Mouse (Mus musculus): ENCODE results near the gene Gzma. TPM values are rescaled to one million over a fixed set of nuclear protein-coding genes. Genes with fewer than 3 reads are reported as not detected.

Gene Gzma
- total RNA-seq (2017): 5.5 and 5.6 TPM in 2 replicates

DNA sequence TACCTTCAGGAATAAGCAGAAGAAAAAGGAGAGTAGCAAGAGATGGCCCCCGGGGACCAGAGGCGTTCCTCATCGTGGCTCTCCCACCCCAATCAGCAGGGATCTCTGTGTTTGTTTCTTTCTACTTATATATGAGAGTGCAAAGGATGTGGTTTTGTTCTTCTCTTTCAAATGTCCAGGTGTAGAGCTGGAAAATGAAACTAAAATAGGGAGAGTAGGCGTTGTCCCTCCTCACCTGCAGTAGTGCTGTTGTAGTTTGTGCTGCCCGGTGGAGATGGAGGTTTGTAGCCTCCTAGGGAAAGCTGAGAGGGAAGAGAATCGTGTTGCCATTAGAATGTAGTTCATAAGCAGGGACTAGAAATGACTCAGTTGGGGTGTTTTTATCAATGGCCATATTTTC, at the start of gene Gzma:
Gene Gzma, minus strand, starts transcription at position 103 of the 400 bp plus-strand sequence.
- no peak for ATAC-seq (replicated peaks in 1 of 2; ENCODE audit: insufficient read depth in 1 of 2, low FRiP score in 2 of 2, low TSS enrichment in 1 of 2, low read depth in 1 of 2, poor library complexity in 2 of 2, severe bottlenecking in 2 of 2)

DNA sequence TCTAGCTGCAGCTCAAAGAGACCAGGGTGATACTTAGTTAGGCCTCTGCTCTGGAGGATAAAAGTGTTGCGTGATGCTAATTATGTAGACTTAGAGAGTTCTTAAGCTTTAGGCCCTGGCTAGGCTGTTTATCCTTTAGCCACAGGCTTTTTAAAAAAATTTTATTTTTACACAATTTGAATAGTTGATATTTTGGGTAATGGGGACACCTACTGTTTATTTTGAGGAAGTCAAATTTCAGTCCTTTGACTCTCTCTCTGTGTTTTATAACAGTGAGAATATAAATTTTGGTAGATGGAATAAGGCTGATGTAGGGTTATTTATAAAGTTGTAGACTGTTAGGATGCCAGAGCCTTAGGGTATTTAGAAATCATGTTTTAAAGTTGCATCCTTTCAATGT, 38.8 kb upstream of the Gzma start:
- ATAC-seq (replicated peaks in 1 of 2; ENCODE audit: insufficient read depth in 1 of 2, low FRiP score in 2 of 2, low TSS enrichment in 1 of 2, low read depth in 1 of 2, poor library complexity in 2 of 2, severe bottlenecking in 2 of 2): no peak

DNA sequence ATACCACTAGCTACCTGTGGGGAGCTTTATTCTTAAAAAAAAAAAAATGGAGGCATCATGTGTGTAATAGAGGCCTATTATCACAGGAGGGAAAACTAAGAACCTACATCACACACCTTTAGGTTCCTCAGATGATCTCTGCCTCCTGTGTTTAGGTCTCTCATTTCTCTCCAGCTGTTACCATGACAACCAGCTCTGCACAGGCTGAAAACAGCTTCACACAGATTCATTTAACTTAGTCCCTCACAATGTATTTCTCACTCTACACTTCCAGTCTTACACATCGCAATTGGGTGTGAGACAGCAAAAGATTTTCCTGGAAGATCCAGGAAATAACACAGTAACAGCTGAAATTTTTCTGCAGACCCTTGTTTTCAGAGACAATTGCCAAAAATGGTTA, 29.2 kb upstream of the Gzma start:
- ATAC-seq (replicated peaks in 1 of 2; ENCODE audit: insufficient read depth in 1 of 2, low FRiP score in 2 of 2, low TSS enrichment in 1 of 2, low read depth in 1 of 2, poor library complexity in 2 of 2, severe bottlenecking in 2 of 2): no peak

DNA sequence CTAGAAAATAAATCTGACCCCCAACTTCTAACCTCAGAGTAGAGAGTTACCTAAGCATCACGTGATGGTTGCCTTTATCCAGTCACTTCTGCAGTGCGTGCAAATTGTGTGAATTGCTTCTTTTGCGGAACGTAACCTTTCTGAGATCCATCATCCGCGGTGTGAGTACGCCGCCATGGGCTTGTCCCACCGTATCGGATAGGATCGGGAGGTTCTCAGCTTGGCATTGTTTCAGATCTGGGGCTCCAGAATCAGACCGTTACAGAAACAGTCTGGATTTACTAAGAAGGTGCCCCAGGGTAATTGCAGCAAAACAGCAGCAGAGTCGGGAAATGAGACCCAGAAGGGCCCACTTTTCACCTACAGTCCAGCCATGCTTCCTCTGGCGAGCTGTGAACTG, 20.5 kb upstream of the Gzma start:
- no peak for ATAC-seq (replicated peaks in 1 of 2; ENCODE audit: insufficient read depth in 1 of 2, low FRiP score in 2 of 2, low TSS enrichment in 1 of 2, low read depth in 1 of 2, poor library complexity in 2 of 2, severe bottlenecking in 2 of 2)

DNA sequence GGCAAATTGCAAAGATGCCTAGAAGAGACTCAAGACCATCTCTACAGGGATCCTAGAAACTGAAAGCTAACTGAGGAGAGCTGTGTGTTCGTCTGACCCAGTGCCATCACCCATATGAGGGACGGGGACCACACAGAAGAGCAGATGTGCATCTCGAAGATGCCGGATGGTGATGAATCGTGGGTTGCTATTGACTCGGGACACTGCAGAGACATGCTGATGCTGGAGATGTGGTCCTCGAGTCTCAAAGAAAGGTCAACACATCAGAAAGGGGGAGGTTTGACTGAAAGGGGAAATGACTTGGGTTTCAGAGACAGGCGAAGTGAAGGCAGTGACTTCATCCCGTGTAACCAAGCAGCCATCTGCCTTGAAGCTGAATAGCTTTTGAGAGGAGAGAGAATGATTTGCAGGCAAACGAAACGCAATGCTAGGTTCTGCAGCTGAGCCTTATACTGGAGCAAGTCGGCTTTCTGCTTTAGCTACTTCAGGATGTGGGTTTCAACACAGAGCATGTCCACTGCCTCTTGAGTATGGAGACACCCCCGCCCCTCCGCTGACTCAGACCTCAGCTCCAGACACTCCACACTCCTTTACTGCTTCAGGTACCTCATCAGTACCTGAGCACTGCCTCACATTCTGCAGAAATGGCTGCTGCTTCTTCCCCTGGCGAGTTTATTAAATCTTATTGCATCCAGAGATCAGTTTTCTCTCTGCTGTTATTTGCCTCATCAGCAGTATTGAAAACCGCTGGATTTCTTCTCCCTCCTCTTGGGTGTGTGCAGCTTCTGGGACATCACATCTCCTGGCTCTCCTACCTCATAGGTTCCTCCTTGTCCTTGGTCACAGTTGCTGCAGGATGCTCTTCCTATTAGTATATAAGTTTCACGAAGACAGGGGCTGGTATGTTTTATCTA, 19.8 kb upstream of the Gzma start:
- no peak for ATAC-seq (replicated peaks in 1 of 2; ENCODE audit: insufficient read depth in 1 of 2, low FRiP score in 2 of 2, low TSS enrichment in 1 of 2, low read depth in 1 of 2, poor library complexity in 2 of 2, severe bottlenecking in 2 of 2)

DNA sequence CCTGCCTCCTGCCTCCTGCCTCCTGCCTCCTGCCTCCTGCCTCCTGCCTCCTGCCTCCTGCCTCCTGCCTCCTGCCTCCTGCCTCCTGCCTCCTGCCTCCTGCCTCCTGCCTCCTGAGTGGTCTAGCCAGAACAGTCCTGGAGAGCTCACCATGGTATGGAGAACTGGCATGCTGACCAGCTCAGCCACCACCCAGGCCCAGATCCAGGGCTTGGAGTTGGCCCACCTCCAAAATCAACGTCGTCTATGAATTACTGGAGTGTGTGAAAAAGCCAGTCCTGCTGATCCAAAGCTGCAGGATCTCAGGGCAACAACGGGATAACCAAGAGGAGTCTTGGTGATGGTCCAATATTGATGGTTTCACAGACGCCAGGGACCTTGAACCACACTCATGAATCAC, 18.2 kb upstream of the Gzma start:
- ATAC-seq (replicated peaks in 1 of 2; ENCODE audit: insufficient read depth in 1 of 2, low FRiP score in 2 of 2, low TSS enrichment in 1 of 2, low read depth in 1 of 2, poor library complexity in 2 of 2, severe bottlenecking in 2 of 2): no peak

DNA sequence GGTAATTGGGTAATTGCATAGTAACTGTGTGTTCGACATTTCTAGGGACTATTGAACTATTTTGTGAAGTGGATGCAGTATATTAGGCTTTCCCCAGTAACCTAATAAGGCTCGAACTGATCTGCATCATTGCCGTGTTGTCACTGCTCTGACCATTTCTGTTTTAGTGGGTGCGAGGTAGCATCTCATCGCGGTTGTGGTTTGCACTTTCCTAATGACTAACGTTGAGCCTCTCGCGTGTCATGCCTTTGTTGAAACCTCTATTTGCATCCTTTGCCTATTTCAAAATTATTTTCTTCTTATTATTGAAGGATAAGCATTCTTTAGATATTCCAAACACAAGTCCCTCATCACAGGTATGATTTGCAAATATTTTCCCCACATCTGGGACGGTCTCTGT, 4.0 kb upstream of the Gzma start:
- ATAC-seq (replicated peaks in 1 of 2; ENCODE audit: insufficient read depth in 1 of 2, low FRiP score in 2 of 2, low TSS enrichment in 1 of 2, low read depth in 1 of 2, poor library complexity in 2 of 2, severe bottlenecking in 2 of 2): no peak

DNA sequence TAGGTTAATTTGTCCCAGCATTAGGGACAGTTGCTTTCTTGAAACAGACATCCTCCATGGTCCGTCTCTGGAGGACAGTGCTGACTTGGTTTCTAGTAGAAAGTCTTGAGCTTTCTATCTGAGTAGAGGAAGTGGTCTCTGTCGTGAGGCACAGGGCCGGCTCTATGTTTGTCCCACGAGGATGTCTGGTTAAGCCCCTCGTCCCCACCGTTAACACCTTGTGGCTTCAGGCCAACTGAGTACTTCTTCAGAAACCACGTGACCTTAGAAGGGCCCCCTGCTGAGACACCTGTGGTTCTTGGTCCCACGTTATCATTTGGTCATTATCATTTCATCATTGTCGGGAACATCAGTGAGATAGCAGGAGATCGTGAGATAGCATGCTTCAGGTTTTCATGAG, 1.0 kb upstream of the Gzma start:
- ATAC-seq (replicated peaks in 1 of 2; ENCODE audit: insufficient read depth in 1 of 2, low FRiP score in 2 of 2, low TSS enrichment in 1 of 2, low read depth in 1 of 2, poor library complexity in 2 of 2, severe bottlenecking in 2 of 2): no peak

DNA sequence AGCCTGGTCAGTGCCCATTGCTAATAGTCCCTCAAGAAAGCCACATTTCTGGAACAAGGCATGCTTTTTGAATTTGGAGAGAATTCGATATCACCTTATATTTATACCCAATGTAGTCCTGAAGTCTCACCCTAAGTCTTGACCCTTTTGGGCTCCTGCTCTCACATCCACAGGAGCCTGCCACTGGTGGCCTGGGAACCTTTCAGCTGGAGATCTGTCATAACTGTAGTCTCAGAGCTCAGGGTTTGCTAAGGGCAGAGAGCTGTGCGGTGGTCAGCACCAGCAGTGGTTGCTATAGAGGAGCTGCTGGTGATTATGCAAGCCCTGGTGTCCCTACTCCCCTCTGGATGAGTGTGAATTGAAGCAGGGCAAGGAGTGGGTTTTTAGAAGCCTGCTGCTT, 2.4 kb downstream of the Gzma start:
- ATAC-seq (replicated peaks in 1 of 2; ENCODE audit: insufficient read depth in 1 of 2, low FRiP score in 2 of 2, low TSS enrichment in 1 of 2, low read depth in 1 of 2, poor library complexity in 2 of 2, severe bottlenecking in 2 of 2): no peak

DNA sequence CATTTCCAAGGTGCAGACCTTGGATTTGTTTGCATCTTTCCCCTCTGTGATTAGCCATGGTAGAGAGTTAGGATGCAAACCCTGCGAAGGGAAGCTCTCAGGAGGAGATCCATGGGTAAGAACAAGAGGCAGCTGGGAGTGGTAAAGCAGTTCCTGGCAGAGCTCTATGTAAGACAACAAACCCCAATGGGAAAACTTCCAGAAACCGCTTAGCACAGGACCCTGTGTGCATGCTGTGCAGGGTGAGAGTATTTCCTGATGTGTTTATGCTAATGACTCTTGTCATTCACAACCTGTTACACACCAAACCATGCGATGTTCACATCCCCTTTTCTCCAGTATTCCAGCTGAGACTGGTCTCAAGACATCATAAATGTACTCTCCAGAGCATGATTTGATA, 3.8 kb downstream of the Gzma start:
- ATAC-seq (replicated peaks in 1 of 2; ENCODE audit: insufficient read depth in 1 of 2, low FRiP score in 2 of 2, low TSS enrichment in 1 of 2, low read depth in 1 of 2, poor library complexity in 2 of 2, severe bottlenecking in 2 of 2): no peak

DNA sequence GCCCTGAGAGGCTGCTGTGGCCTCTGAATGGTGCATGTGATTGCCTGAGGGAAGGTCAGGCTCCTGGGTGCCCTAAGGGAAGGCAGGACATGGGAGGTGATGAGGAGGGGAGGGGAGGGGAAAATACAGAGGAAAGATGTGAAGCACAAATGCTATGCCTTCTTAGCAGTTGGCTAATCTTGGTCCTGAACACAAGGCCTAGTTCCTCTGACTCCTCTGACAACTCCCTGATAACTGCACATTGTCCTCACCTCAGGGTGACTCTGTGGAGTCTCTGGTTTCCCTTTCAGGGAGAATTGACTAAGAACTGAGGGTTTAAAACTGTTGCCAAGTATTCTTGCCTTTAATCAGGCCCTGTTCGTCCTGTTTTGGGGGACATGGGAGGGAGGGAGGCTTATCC, 6.2 kb downstream of the Gzma start:
- ATAC-seq (replicated peaks in 1 of 2; ENCODE audit: insufficient read depth in 1 of 2, low FRiP score in 2 of 2, low TSS enrichment in 1 of 2, low read depth in 1 of 2, poor library complexity in 2 of 2, severe bottlenecking in 2 of 2): no peak

DNA sequence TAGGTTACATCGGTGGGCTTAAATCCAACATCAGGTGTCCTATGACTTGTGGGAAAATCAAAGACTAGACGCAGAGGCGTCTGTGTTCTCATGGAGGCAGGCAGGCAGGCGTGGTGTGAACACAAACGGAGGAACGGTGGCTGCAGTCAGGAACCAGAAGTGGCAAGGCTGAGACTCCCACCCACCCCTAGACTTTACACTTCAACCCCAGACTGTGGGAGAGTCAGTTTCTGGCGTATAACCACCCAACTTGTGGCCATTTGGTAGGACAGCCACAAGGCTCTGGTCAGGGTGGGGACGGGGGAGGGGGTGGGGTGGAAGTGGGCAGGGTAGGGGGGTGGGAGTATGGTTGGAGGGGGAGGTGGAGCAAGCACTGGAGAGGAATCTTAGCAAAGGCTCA, 10.3 kb downstream of the Gzma start:
- ATAC-seq (replicated peaks in 1 of 2; ENCODE audit: insufficient read depth in 1 of 2, low FRiP score in 2 of 2, low TSS enrichment in 1 of 2, low read depth in 1 of 2, poor library complexity in 2 of 2, severe bottlenecking in 2 of 2): no peak

DNA sequence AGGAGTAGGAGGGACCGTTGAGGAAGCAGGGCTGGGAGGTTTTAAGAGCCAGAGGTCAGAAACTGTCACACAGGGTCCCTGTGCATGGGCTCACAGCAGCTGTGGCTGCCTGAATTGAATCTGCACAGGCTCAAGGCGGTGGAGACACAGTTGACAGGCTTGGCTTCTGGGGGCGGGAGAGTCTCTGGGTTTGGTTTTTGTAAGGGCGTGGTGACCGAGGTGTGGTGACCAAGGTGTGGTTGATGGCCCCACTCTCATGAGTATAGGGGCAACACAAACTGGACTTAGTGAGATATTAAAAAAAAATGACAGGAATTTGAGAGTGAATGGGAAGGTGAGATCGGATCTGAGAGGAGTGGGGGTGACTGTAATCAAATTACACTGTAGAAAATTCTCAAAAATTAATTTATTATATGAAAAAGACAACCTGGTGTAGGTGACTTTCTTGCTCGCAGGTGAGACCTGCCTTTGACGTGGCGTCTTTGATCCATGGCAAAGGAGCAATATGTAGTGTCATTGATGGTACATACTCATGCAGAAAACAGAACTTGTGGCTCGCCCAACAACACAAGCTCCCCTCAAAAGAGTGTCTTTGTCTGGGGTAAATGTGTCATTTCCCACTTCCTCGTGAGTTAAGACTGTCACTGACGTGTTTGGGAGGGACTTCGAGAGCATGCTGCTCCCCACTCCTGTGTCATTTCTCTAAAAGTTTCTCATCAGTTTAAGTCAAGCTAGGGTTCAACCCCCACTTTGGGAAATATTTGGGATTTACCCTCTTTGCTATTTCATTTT, 13.4 kb downstream of the Gzma start:
- ATAC-seq (replicated peaks in 1 of 2; ENCODE audit: insufficient read depth in 1 of 2, low FRiP score in 2 of 2, low TSS enrichment in 1 of 2, low read depth in 1 of 2, poor library complexity in 2 of 2, severe bottlenecking in 2 of 2): no peak

DNA sequence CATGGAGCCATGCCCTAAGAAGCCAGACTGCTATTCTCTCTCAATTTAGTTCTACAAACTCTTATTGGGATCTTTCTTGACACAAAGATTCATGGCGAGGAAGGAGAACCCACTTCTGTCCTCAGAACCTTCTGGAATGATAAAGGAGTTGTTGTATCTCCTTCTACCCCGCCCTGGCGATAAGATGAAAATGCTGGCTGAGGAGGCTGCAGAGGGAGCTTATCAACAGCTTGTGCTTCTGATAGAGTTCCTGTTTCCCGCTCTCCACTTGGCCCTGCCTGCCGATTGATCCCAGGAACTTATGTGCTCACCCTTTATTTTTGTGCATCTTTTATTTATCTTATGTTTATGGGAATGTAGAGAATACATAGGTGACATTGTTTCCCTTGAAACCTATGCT, 16.0 kb downstream of the Gzma start:
- ATAC-seq (replicated peaks in 1 of 2; ENCODE audit: insufficient read depth in 1 of 2, low FRiP score in 2 of 2, low TSS enrichment in 1 of 2, low read depth in 1 of 2, poor library complexity in 2 of 2, severe bottlenecking in 2 of 2): no peak

DNA sequence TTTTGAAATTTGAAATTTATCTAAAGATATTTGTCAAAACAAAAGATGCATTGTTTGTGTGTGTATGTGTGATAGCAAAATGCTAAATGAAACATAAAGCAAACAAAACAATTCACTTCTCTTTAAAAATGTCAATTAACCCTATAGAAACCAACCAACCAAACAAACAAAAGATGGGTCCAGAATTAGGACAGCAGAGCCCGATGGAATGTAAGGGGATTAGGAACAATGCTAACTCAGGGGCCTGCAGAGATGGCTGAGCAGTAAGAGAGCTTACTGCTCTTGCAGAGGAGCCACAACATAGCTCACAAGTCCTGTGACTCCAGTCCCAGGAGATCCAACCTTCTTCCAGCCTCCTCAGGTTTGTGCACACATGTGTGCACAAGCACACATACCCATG, 18.7 kb downstream of the Gzma start:
- no peak for ATAC-seq (replicated peaks in 1 of 2; ENCODE audit: insufficient read depth in 1 of 2, low FRiP score in 2 of 2, low TSS enrichment in 1 of 2, low read depth in 1 of 2, poor library complexity in 2 of 2, severe bottlenecking in 2 of 2)

DNA sequence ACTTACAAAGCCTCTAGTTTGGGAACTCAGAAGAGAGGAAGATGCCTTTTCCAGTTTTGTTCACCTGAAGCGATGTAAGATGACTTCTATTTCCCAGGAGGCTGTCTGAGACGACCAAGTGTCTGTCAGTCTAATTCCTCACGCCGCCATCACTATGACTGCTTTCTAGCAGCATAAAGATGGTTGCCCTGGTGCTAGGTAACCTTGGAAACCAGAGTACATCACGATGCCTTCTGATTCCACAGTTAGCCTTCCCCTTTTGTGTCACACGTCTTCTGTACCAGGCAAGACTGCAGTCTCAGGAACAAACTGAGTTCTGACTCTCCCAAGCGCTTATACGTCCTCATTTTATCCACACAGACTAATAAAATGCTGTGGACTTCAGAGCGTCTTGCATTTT, 21.8 kb downstream of the Gzma start:
- no peak for ATAC-seq (replicated peaks in 1 of 2; ENCODE audit: insufficient read depth in 1 of 2, low FRiP score in 2 of 2, low TSS enrichment in 1 of 2, low read depth in 1 of 2, poor library complexity in 2 of 2, severe bottlenecking in 2 of 2)

DNA sequence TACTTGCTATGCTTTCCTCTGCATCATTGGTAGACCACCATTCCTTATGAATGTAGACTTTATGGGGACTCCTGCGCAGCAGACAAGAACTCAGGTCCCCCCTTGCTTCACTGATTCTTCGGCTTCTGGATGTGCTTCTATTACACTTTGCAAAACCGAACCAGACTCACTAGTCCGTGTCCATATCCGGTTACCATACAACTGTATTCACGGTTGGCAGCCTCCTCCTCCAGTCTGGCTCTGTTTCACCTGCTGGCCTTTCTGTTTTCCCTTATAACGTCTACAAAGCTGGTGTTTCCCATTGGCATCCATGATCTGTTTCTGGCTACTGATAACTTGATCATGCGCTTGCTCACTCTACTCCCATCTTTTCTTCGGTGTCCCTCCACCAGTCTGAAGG, 36.2 kb downstream of the Gzma start:
- ATAC-seq (replicated peaks in 1 of 2; ENCODE audit: insufficient read depth in 1 of 2, low FRiP score in 2 of 2, low TSS enrichment in 1 of 2, low read depth in 1 of 2, poor library complexity in 2 of 2, severe bottlenecking in 2 of 2): no peak

DNA sequence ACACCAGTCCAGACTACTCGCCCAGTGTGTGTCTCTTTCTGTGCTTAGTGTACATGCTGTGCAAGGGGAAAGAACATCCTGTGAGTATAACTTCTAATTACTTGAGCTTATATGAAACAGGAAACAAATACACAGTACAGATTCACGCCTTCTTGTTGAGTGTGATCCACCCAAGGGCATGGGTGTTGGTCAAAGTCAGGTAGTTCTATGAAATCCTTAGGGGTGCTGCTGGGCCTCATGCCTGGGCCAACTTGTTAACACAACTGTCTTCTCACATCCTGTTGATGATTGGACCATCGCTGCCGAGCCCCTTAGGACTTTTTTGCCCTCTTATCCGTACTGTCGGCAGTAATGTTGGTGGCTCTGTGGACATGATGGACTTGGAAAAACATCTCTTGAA, 39.0 kb downstream of the Gzma start:
- no peak for ATAC-seq (replicated peaks in 1 of 2; ENCODE audit: insufficient read depth in 1 of 2, low FRiP score in 2 of 2, low TSS enrichment in 1 of 2, low read depth in 1 of 2, poor library complexity in 2 of 2, severe bottlenecking in 2 of 2)

DNA sequence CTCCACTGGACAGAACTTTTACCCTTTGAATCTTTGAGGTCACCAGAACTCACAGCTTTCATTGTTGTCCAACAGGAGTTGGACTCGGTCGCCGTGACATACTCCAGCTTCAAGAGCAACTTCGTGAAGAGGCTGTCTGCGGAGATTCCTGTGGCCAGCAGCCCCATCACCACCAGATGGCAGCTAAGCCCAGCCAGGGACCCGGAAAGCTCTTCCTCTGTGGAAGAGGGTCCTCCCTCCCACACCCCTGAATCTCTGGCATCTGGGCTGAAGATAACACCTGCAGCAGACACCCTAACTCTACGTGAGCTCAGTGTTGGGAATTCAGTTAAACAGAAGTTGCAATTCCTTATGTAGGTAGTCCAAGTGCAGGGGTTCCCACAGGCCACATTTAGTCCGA, 45.0 kb downstream of the Gzma start:
- ATAC-seq (replicated peaks in 1 of 2; ENCODE audit: insufficient read depth in 1 of 2, low FRiP score in 2 of 2, low TSS enrichment in 1 of 2, low read depth in 1 of 2, poor library complexity in 2 of 2, severe bottlenecking in 2 of 2): no peak

Measured in hematopoietic stem cell, adult 5-6 weeks (primary cell).